Mouse (Mus musculus) neural tube, embryonic 12.5 days (tissue): ENCODE data around the gene Prpf19. TPM values are rescaled to one million over a fixed set of nuclear protein-coding genes. Genes with fewer than 3 reads are reported as not detected.
A peak's percentile ranks its signal among the peaks of the same experiment; 100 is the strongest.

Source experiments
- ATAC-seq: fragments of 200-750 bp; cut with Nextera tagmentation; 2 replicates; pipeline ENCODE4 v1.8.0; 2017; ENCODE audit warnings: low read depth, mild to moderate bottlenecking, moderate TSS enrichment, moderate library complexity; ENCODE audit not compliant: low FRiP score
- H3K27ac ChIP-seq: fragments of 300-500 bp; sonication (generic); 2 replicates; pipeline ENCODE4 v1.5.1; 2016
- H3K27me3 ChIP-seq: fragments of 300-500 bp; sonication (generic); replicated peaks from 2 replicates; pipeline ENCODE4 v1.6.1; 2016; ENCODE audit warnings: mild to moderate bottlenecking
- H3K36me3 ChIP-seq: fragments of 300-500 bp; sonication (generic); 2 replicates; pipeline ENCODE4 v1.6.1; 2016; ENCODE audit warnings: mild to moderate bottlenecking
- H3K4me1 ChIP-seq: fragments of 300-500 bp; sonication (generic); 2 replicates; pipeline ENCODE4 v1.6.1; 2016
- H3K4me2 ChIP-seq: fragments of 300-500 bp; sonication (generic); replicated peaks from 2 replicates; pipeline ENCODE4 v1.6.1; 2016; ENCODE audit warnings: mild to moderate bottlenecking
- H3K4me3 ChIP-seq: fragments of 300-500 bp; sonication (generic); 2 replicates; pipeline ENCODE4 v1.5.1; 2016
- H3K9ac ChIP-seq: fragments of 300-500 bp; sonication (generic); 2 replicates; pipeline ENCODE4 v1.6.1; 2016; ENCODE audit warnings: mild to moderate bottlenecking
- H3K9me3 ChIP-seq: fragments of 300-500 bp; sonication (generic); 2 replicates; pipeline ENCODE4 v1.6.1; 2016; ENCODE audit warnings: mild to moderate bottlenecking
- WGBS: fragments of 180-500 bp; shearing (Covaris S2); methylation state at CpG from one replicate; pipeline ENCODE4 v1.1.7; 2016; 5-methylcytosine and 5-hydroxymethylcytosine counted together
- polyA plus RNA-seq: library from polyadenylated mRNA; unstranded; fragments of >200 nt; fragmentation: Nextera tagmentation; extraction: Ambion mirVana; gene quantifications from 2 replicates; pipeline ENCODE4 v1.2.1, GENCODE M21; 2016

Gene Prpf19
- polyA plus RNA-seq, 1 experiment from 2014 or later: 39.0 TPM

DNA sequence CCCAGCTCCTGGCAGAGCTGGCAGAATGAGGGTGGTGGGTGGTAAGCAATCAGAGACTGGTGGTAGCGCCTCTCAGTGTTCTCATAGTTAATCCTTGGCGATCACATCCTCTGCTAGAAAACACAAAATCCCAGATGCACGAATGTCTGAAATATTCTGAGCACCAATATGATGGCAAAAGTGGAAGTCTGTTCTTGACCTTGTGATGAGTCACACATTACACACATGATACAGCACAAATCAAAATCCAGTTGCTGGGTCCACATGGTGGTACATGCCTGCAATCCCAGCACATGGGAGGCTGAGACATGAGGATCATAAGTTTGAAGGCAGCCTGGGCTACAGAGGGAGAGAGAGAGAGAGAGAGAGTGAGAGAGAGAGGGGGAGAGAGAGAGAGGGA is 26.0 kb downstream of the Prpf19 start:
- Histone ChIP-seq H3K4me2 (no peak overlapping the region), H3K4me1 (0 out of 2 replicates have a peak, but pooled peaks cover 3% of the 10 kb centered on the region), H3K9ac (no peak overlapping the region), H3K36me3 (no peaks in the 10 kb centered on the region), H3K27me3 (no peaks in the 10 kb centered on the region), H3K9me3 (no peaks in the 10 kb centered on the region), H3K27ac (no peak overlapping the region), H3K4me3 (no peak overlapping the region)
- whole genome bisulfite sequencing: 77% methylated on average over 3 of the region's 3 CpGs
- ATAC-seq: no peak

DNA sequence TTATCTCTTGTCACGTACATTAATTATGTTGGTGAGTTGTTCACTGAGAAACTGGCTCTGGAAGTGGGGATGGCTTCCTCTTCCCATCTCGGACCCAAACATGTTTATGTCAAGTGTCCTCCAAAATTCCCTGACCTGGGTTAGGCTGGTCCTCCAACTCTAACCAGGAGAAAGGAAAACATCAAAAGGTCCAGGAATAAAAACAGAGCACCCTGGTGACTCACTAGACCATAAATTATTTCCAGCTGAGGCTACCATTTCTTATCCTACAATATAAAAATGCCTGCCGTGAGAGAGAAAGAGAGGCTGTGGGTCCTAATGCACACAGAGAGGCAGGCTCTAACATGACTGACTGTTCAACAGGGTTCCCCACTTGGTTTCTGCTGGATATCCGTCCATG is 29.2 kb downstream of the Prpf19 start:
- no peak overlapping the region for H3K4me3 ChIP-seq
- no peaks in the 10 kb centered on the region for H3K36me3 ChIP-seq
- 38% methylated on average over 4 of the region's 4 CpGs for WGBS
- H3K9ac ChIP-seq: no peak overlapping the region
- no peaks in the 10 kb centered on the region for H3K9me3 ChIP-seq
- no peaks in the 10 kb centered on the region for H3K27me3 ChIP-seq
- H3K4me2 ChIP-seq: no peak overlapping the region
- no peak overlapping the region for H3K27ac ChIP-seq
- 0 out of 2 replicates have a peak, but pooled peaks cover 4% of the 10 kb centered on the region for H3K4me1 ChIP-seq
- no peak for ATAC-seq

DNA sequence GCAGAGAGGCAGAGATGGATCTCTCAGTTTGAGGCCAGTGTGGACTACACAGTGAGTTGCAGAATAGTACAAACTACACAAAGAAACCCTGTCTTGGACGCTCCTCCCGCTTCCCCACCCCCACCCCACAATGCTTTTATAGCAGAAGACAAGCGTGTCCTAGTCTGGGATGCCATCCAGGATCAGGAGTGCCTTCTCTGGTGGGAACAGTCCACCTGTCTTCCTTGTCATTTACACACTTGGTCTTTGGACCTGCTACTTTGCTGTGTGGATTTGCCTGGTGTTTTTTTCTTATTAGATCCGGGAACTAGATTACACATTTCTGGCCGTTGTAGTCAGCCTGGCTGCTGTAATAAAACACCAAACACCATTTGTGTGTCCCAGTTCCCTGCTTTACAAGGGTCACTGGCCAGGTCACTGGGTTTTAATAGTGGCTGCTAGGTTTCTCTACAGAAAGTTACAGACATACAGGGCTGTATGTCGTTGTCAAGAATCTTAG is 31.1 kb downstream of the Prpf19 start:
- Histone ChIP-seq H3K9me3 (no peaks in the 10 kb centered on the region), H3K4me3 (no peak overlapping the region), H3K4me2 (no peak overlapping the region), H3K4me1 (0 out of 2 replicates have a peak, but pooled peaks cover 4% of the 10 kb centered on the region), H3K36me3 (no peaks in the 10 kb centered on the region), H3K27me3 (no peaks in the 10 kb centered on the region), H3K9ac (no peak overlapping the region), H3K27ac (peak overlapping the region; percentile 38; the same call in 1 of the 2 replicates)
- peak; percentile 68 for ATAC-seq
- 5% methylated on average over 6 of the region's 6 CpGs for WGBS

DNA sequence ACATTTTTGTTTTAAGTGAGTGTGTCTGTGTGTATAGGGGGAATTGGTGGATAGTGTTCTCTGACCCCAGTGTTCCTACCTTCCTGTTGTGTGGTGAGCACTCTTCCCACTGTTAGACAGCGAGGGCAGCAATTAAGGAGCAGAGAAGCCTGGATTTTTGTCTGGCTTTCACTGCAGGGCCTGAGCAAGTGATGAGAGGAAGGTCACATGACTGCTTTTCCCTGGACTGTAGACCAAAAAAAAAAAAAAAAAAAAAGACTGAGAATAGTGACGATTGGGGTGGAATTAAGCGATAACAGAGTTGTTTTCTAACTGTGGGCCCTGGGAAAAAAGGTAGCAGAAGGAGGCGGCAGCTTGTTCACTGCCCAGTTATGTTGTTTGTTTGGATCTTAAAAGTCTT is 31.6 kb downstream of the Prpf19 start:
- ATAC-seq: no peak; the same call in 1 of the 2 replicates
- Histone ChIP-seq H3K36me3 (no peaks in the 10 kb centered on the region), H3K4me2 (no peak overlapping the region), H3K4me1 (0 out of 2 replicates have a peak, but pooled peaks cover 4% of the 10 kb centered on the region), H3K27ac (no peak overlapping the region), H3K4me3 (no peak overlapping the region), H3K9me3 (no peaks in the 10 kb centered on the region), H3K9ac (no peak overlapping the region), H3K27me3 (no peaks in the 10 kb centered on the region)
- WGBS: 35% methylated on average over 4 of the region's 4 CpGs

DNA sequence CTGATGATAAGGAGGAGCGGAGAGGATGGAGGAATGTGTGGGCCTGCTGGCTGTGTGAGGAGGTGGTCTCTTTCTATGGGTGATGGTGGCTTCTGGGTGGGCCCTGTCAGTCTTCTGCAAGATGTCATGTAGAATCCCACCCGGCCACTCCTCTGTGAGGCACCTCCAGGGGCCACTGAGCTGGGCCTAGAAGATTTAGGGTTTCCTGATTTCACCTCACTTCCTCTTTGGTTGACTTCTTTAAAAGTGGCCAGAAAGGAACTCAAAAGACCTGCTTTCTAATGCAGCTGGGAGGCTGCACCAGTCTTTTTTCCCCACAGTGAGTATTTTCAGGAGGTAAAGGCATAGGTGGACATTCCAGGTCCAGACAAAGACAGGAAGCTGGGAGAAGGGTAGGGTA is 35.6 kb downstream of the Prpf19 start:
- Histone ChIP-seq H3K4me2 (no peak overlapping the region), H3K4me1 (0 out of 2 replicates have a peak, but pooled peaks cover 4% of the 10 kb centered on the region), H3K36me3 (no peaks in the 10 kb centered on the region), H3K27ac (no peak overlapping the region), H3K4me3 (no peak overlapping the region), H3K9ac (no peak overlapping the region), H3K27me3 (no peaks in the 10 kb centered on the region), H3K9me3 (no peaks in the 10 kb centered on the region)
- no peak for ATAC-seq
- WGBS: 92% methylated on average over 2 of the region's 2 CpGs

DNA sequence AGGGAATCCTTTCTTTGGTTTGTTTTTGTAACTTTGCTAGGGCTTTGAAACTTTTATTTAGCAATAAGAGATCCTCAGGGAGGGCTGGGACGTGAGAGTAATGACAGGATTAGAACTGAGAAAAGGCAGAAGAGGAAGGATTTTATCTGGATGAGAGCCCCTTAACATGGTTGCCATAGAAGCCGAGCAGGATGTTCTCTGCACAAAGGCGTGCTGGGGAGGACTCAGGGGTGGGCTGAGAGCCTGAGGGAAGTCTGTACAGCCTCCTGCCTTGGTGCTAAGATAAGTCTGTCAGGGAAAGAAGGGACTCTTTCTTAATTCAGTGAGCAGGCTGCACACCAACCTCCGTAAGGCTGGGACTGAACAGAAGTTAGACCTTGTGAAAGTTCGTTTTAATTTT is 40.0 kb downstream of the Prpf19 start:
- 46% methylated on average over 5 of the region's 5 CpGs for WGBS
- Histone ChIP-seq H3K27me3 (no peaks in the 10 kb centered on the region), H3K4me3 (no peak overlapping the region)

DNA sequence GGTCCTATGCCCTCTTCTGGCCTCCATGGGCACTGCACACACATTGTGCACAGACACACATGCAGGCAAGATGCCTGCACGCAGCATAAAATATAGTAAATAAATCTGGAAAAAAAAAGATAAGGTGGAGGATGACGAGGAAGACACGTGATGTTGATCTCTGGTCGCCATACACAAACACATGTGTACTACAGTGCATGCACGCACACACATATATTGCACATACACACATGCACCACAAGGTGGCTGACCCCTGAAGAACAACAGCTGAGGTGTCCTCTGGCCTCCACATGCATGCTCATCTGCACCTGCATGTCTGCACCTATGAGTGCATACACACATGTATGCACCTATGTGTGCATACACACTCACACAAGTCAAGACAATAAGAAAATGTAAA is 41.0 kb downstream of the Prpf19 start:
- no peak overlapping the region for H3K9ac ChIP-seq
- H3K9me3 ChIP-seq: no peaks in the 10 kb centered on the region
- 87% methylated on average over 5 of the region's 5 CpGs for WGBS
- H3K27me3 ChIP-seq: no peaks in the 10 kb centered on the region
- no peak for ATAC-seq
- no peak overlapping the region for H3K4me3 ChIP-seq
- no peak overlapping the region for H3K4me2 ChIP-seq
- H3K27ac ChIP-seq: no peak overlapping the region
- no peaks in the 10 kb centered on the region for H3K36me3 ChIP-seq
- H3K4me1 ChIP-seq: peaks cover 6% of the 10 kb centered on the region; the same call in 1 of the 2 replicates

More for the DNA sequence above, 40.0 kb downstream of the Prpf19 start:
- Histone ChIP-seq H3K9ac (no peak overlapping the region), H3K4me1 (no peaks in the 10 kb centered on the region), H3K27ac (no peak overlapping the region), H3K4me2 (no peak overlapping the region), H3K36me3 (no peaks in the 10 kb centered on the region), H3K9me3 (no peaks in the 10 kb centered on the region)
- no peak for ATAC-seq

DNA sequence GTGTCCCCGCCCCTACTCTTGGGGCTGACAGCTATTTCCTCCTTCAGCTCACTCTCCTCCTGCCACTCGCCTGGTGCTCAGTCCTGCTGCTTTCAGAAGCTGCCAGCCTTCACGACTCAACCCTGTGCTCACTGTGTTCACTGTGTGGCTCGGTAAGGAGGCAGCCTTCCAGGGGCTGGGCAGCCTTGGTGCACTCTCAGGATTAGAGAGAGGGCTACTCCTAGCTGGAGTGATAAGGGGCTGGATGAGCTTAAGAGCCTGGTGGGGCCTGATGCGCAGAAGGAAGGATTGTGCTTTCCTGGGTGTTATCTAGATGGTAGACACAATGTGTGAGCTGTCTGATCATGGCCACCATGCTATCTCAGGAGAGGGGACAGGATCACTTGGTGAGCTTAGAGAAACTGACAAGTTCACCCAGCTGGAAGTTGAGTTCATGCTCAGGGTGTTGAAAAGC is 42.1 kb downstream of the Prpf19 start, which contains the start of gene Ptgdr2:
TSS of gene Ptgdr2 (plus strand) at position 51 of the 454 bp plus-strand sequence.
- no peaks in the 10 kb centered on the region for H3K27me3 ChIP-seq
- peaks cover 10% of the 10 kb centered on the region; the same call in 1 of the 2 replicates for H3K4me1 ChIP-seq
- H3K4me3 ChIP-seq: no peak within 1 kb of the TSS
- no peak within 1 kb of the TSS for H3K4me2 ChIP-seq
- H3K9me3 ChIP-seq: no peaks in the 10 kb centered on the region
- ATAC-seq: no peak
- peaks cover 6% of the 10 kb centered on the region for H3K36me3 ChIP-seq
- 64% methylated on average over 5 of the region's 5 CpGs for WGBS
- H3K27ac ChIP-seq: no peak within 1 kb of the TSS
- no peak within 1 kb of the TSS for H3K9ac ChIP-seq

DNA sequence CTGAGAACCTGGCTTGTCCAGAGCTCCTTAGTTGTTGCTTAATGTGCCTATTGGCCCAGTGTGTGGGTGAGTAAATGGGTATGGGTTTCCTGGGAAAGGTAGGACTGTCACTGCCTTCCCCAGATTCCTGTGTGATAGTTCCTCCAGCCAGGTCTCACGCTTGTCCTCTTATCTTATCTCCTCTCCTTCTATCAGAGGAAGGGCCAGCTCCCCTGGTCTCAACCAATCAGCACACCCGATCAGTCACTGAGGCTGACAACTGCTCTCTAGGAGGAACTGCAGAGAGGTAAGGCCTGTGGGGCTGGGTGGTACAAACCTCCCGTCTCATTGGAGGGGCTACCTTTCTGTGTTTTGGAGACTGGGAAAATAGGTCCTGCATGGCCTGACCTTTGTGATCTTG is 43.7 kb downstream of the Prpf19 start:
- Histone ChIP-seq H3K27ac (no peak overlapping the region), H3K4me2 (no peak overlapping the region), H3K9me3 (no peaks in the 10 kb centered on the region), H3K36me3 (peaks cover 22% of the 10 kb centered on the region), H3K4me1 (peaks cover 10% of the 10 kb centered on the region; the same call in 1 of the 2 replicates), H3K4me3 (no peak overlapping the region), H3K27me3 (no peaks in the 10 kb centered on the region), H3K9ac (no peak overlapping the region)
- WGBS: 64% methylated on average over 3 of the region's 3 CpGs
- ATAC-seq: no peak

DNA sequence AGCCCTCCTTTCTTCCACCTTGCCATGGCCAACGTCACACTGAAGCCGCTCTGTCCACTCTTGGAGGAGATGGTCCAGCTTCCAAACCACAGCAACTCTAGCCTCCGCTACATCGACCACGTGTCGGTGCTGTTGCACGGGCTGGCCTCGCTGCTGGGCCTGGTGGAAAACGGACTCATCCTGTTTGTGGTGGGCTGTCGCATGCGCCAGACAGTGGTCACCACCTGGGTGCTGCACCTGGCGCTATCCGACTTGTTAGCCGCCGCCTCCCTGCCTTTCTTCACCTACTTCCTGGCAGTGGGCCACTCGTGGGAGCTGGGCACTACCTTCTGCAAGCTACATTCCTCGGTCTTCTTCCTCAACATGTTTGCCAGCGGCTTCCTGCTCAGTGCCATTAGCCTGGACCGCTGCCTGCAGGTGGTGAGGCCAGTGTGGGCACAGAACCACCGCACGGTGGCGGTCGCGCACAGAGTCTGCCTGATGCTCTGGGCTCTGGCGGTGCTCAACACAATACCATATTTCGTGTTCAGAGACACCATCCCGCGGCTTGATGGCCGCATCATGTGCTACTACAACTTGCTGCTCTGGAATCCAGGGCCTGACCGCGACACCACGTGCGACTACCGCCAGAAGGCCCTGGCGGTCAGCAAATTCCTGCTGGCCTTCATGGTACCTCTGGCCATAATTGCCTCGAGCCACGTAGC is 45.2 kb downstream of the Prpf19 start:
- peaks cover 10% of the 10 kb centered on the region; the same call in 1 of the 2 replicates for H3K4me1 ChIP-seq
- H3K27me3 ChIP-seq: no peaks in the 10 kb centered on the region
- H3K4me2 ChIP-seq: peak overlapping the region; percentile 75
- peak overlapping the region; percentile 56 for H3K9ac ChIP-seq
- H3K4me3 ChIP-seq: peak overlapping the region; percentile 34
- H3K9me3 ChIP-seq: no peaks in the 10 kb centered on the region
- ATAC-seq: peak; percentile 95
- 17% methylated on average over 37 of the region's 37 CpGs for WGBS
- no peak overlapping the region for H3K27ac ChIP-seq
- peaks cover 37% of the 10 kb centered on the region for H3K36me3 ChIP-seq

DNA sequence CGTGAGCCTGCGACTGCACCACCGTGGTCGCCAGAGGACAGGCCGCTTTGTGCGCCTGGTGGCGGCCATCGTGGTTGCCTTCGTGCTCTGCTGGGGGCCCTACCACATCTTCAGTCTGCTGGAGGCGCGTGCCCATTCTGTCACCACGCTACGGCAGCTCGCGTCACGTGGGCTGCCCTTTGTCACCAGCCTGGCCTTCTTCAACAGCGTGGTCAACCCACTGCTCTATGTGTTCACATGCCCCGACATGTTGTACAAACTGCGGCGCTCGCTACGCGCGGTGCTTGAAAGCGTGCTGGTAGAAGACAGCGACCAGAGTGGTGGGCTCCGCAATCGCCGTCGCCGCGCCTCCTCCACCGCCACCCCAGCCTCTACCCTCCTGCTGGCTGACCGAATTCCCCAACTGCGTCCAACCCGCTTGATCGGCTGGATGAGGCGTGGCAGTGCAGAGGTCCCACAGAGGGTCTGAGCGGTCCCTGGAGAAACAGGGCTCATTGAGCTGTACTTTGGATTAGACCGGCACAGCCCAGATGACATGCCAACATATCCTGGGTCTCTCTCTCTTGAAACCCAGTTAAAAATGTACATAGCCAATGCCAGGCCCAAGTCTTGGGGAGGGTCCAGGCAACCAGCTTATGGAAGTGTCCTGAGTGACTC is 45.9 kb downstream of the Prpf19 start:
- no peaks in the 10 kb centered on the region for H3K27me3 ChIP-seq
- H3K36me3 ChIP-seq: peaks cover 40% of the 10 kb centered on the region
- no peaks in the 10 kb centered on the region for H3K9me3 ChIP-seq
- no peak overlapping the region for H3K27ac ChIP-seq
- peak overlapping the region; percentile 56 for H3K9ac ChIP-seq
- peak; percentile 78 for ATAC-seq
- peak overlapping the region; percentile 34 for H3K4me3 ChIP-seq
- 3% methylated on average over 40 of the region's 40 CpGs for WGBS
- peak overlapping the region; percentile 75 for H3K4me2 ChIP-seq
- peaks cover 10% of the 10 kb centered on the region; the same call in 1 of the 2 replicates for H3K4me1 ChIP-seq

DNA sequence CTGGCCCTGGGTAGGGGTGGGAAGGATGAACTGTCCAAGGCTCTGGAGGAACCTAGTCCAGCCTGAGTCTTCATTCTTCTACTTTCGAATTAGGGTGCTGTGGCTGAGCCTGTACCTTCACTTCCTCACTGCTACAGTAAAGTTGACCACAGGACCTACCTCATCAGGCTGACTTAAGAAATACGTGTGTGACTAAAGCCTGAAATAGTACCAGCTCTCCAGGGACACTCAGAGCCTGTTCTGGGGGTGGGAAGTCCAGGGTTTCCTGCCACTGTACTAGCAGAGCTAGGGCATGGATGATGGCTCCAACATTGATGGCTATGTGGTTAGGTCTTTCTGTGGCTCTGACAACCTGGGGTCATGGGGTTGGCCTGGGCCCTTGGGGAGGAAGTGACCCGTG is 48.9 kb downstream of the Prpf19 start:
- Histone ChIP-seq H3K27me3 (no peaks in the 10 kb centered on the region), H3K27ac (no peak overlapping the region), H3K9me3 (no peaks in the 10 kb centered on the region), H3K4me1 (peaks cover 34% of the 10 kb centered on the region), H3K36me3 (peaks cover 40% of the 10 kb centered on the region), H3K4me2 (no peak overlapping the region), H3K4me3 (no peak overlapping the region), H3K9ac (no peak overlapping the region)
- WGBS: 85% methylated on average over 3 of the region's 3 CpGs
- no peak for ATAC-seq
